Mouse (Mus musculus) megakaryocyte-erythroid progenitor cell, adult 5-6 weeks (primary cell): Measurements from ENCODE around the gene Hacd4. TPM values are rescaled to one million over a fixed set of nuclear protein-coding genes. Genes with fewer than 3 reads are reported as not detected.

Experiments
- ATAC-seq: replicated peaks from 2 replicates; pipeline ENCODE4 v1.8.0; 2016; ENCODE audit warnings: mild to moderate bottlenecking, inconsistent platforms; ENCODE audit not compliant: severe bottlenecking, poor library complexity, low FRiP score, low TSS enrichment
- total RNA-seq, 2 experiments: library from RNA; stranded (forward) in 1 of 2; stranded (reverse) in 1 of 2; fragments of 200-1000, 215-1000 nt in 1 of 2; fragments of >200 nt in 1 of 2; fragmentation: Nextera tagmentation in 1 of 2; gene quantifications; 2 replicates each; pipeline ENCODE4 v1.2.3; 2014 to 2017

Hacd4 gene
- 1.8 TPM in 1 of 2 replicates, not detected in the other for total RNA-seq (2014; fragmentation: Nextera tagmentation)
- 0.23 and 2.1 TPM in 2 replicates for total RNA-seq (2017)

GRCm38 (mm10) chr4:88438326-88438989 lies at the start of gene Hacd4:
Hacd4 (minus strand) TSS chr4:88438928.
- peak; percentile 66 for ATAC-seq

GRCm38 (mm10) chr4:88488107-88488506 lies 49.4 kb upstream of the Hacd4 start:
- ATAC-seq: no peak

- no peak for ATAC-seq
Measured at GRCm38 (mm10) chr4:88480130-88480529, 41.4 kb upstream of the Hacd4 start.

GRCm38 (mm10) chr4:88478809-88479186 lies 40.1 kb upstream of the Hacd4 start:
- no peak for ATAC-seq

GRCm38 (mm10) chr4:88478177-88478808 lies 39.6 kb upstream of the Hacd4 start:
- no peak for ATAC-seq

- no peak for ATAC-seq
Measured at GRCm38 (mm10) chr4:88476511-88477210, 37.9 kb upstream of the Hacd4 start.

- no peak for ATAC-seq
Measured at GRCm38 (mm10) chr4:88476084-88476483, 37.4 kb upstream of the Hacd4 start.

GRCm38 (mm10) chr4:88471528-88471927 lies 32.8 kb upstream of the Hacd4 start:
- ATAC-seq: no peak

- ATAC-seq: no peak
Measured at GRCm38 (mm10) chr4:88464574-88464973, 25.8 kb upstream of the Hacd4 start.

GRCm38 (mm10) chr4:88462981-88463646 lies 24.4 kb upstream of the Hacd4 start:
- no peak for ATAC-seq

- ATAC-seq: no peak
Measured at GRCm38 (mm10) chr4:88462501-88462900, 23.8 kb upstream of the Hacd4 start.

GRCm38 (mm10) chr4:88461315-88461714 lies 22.6 kb upstream of the Hacd4 start:
- ATAC-seq: no peak

GRCm38 (mm10) chr4:88458673-88459072 lies 19.9 kb upstream of the Hacd4 start:
- ATAC-seq: no peak

- ATAC-seq: no peak
Measured at GRCm38 (mm10) chr4:88458093-88458492, 19.4 kb upstream of the Hacd4 start.

- ATAC-seq: no peak
Measured at GRCm38 (mm10) chr4:88450087-88450765, 11.5 kb upstream of the Hacd4 start.

GRCm38 (mm10) chr4:88448976-88449375 lies 10.2 kb upstream of the Hacd4 start:
- no peak for ATAC-seq

GRCm38 (mm10) chr4:88440814-88441213 lies 2.1 kb upstream of the Hacd4 start:
- ATAC-seq: 0 out of 2 replicates have a peak, but pooled peaks have one; percentile 24

- peak; percentile 54 for ATAC-seq
Measured at GRCm38 (mm10) chr4:88439669-88440123, 968 bp upstream of the Hacd4 start.

- ATAC-seq: no peak
Measured at GRCm38 (mm10) chr4:88438990-88439329, 232 bp upstream of the Hacd4 start.
